Mouse (Mus musculus): Measurements from ENCODE around the gene Hist1h2af. TPM values are rescaled to one million over a fixed set of nuclear protein-coding genes. Genes with fewer than 3 reads are reported as not detected.
"Not testable (repeated sequence)": the region's sequence is repeated elsewhere in the genome, so short reads cannot be mapped to it uniquely, and the experiment has no call there.

Gene Hist1h2af
- polyA plus RNA-seq, 1 experiment from 2014 or later: 8.4 TPM

- Histone ChIP-seq H3K9me3 (ENCODE audit: control insufficient read depth, low read length) (no peaks in the 10 kb centered on the region), H3K27ac (ENCODE audit: low read depth, low read length) (peak overlapping the region; percentile 92; the same call in 1 of the 2 replicates), H3K27me3 (ENCODE audit: control insufficient read depth, insufficient read depth, low read length) (no peaks in the 10 kb centered on the region), H3K9ac (ENCODE audit: low read depth, low read length) (peak overlapping the region; percentile 86), H3K4me2 (replicated peaks; ENCODE audit: low read depth, low read length) (peak overlapping the region; percentile 36), H3K36me3 (ENCODE audit: control insufficient read depth, insufficient read depth, low read length) (no peaks in the 10 kb centered on the region), H3K4me3 (ENCODE audit: low read depth, low read length) (peak overlapping the region; percentile 63), H3K4me1 (replicated peaks; ENCODE audit: control insufficient read depth, insufficient read depth, low read length) (peaks cover 6% of the 10 kb centered on the region)
- WGBS: 34% methylated on average over 2 of the region's 2 CpGs
- DNase-seq (ENCODE audit: low spot score): peak; percentile 28
- ATAC-seq (ENCODE audit: low FRiP score): no peak
Observed at GRCm38 (mm10) chr13:23529480-23530165, 4.1 kb upstream of the Hist1h2af start.

- H3K27me3 ChIP-seq (ENCODE audit: control insufficient read depth, insufficient read depth, low read length): no peaks in the 10 kb centered on the region
- under 1% methylated on average over 20 of the region's 20 CpGs for WGBS
- H3K9me3 ChIP-seq (ENCODE audit: control insufficient read depth, low read length): no peaks in the 10 kb centered on the region
- H3K4me1 ChIP-seq (replicated peaks; ENCODE audit: control insufficient read depth, insufficient read depth, low read length): peaks cover 6% of the 10 kb centered on the region
- peak overlapping the region; percentile 36 for H3K4me2 ChIP-seq (replicated peaks; ENCODE audit: low read depth, low read length)
- no peaks in the 10 kb centered on the region for H3K36me3 ChIP-seq (ENCODE audit: control insufficient read depth, insufficient read depth, low read length)
- DNase-seq (ENCODE audit: low spot score): peak; percentile 72
- H3K9ac ChIP-seq (ENCODE audit: low read depth, low read length): peak overlapping the region; percentile 86
- no peak for ATAC-seq (ENCODE audit: low FRiP score)
- H3K4me3 ChIP-seq (ENCODE audit: low read depth, low read length): peak overlapping the region; percentile 63
- H3K27ac ChIP-seq (ENCODE audit: low read depth, low read length): peak overlapping the region; percentile 92
Observed at GRCm38 (mm10) chr13:23530181-23530900, 3.4 kb upstream of the Hist1h2af start.

- DNase-seq (ENCODE audit: low spot score) (peak; percentile 98), ATAC-seq (ENCODE audit: low FRiP score) (peak; percentile 76)
- Histone ChIP-seq H3K9me3 (ENCODE audit: control insufficient read depth, low read length) (no peaks in the 10 kb centered on the region), H3K4me3 (ENCODE audit: low read depth, low read length) (peak within 1 kb of the TSS; percentile 63), H3K27me3 (ENCODE audit: control insufficient read depth, insufficient read depth, low read length) (no peaks in the 10 kb centered on the region), H3K4me1 (replicated peaks; ENCODE audit: control insufficient read depth, insufficient read depth, low read length) (peaks cover 6% of the 10 kb centered on the region), H3K4me2 (replicated peaks; ENCODE audit: low read depth, low read length) (peak within 1 kb of the TSS; percentile 67), H3K36me3 (ENCODE audit: control insufficient read depth, insufficient read depth, low read length) (no peaks in the 10 kb centered on the region), H3K9ac (ENCODE audit: low read depth, low read length) (peak within 1 kb of the TSS; percentile 86), H3K27ac (ENCODE audit: low read depth, low read length) (peak within 1 kb of the TSS; percentile 92)
- under 1% methylated on average over 56 of the region's 70 CpGs for WGBS
Observed at GRCm38 (mm10) chr13:23530901-23531875, 2.5 kb upstream of the Hist1h2af start, which contains the start of gene Hist1h4h. Gene Hist1h4h (plus strand): TSS chr13:23531050.

GRCm38 (mm10) chr13:23532262-23533075 lies 1.2 kb upstream of the Hist1h2af start:
- H3K36me3 ChIP-seq (ENCODE audit: control insufficient read depth, insufficient read depth, low read length): no peaks in the 10 kb centered on the region
- H3K4me2 ChIP-seq (replicated peaks; ENCODE audit: low read depth, low read length): peak overlapping the region; percentile 67
- 26% methylated on average over 9 of the region's 9 CpGs for WGBS
- peak overlapping the region; percentile 92 for H3K27ac ChIP-seq (ENCODE audit: low read depth, low read length)
- H3K27me3 ChIP-seq (ENCODE audit: control insufficient read depth, insufficient read depth, low read length): no peaks in the 10 kb centered on the region
- ATAC-seq (ENCODE audit: low FRiP score) (no peak), DNase-seq (ENCODE audit: low spot score) (peak; percentile 50)
- peak overlapping the region; percentile 63 for H3K4me3 ChIP-seq (ENCODE audit: low read depth, low read length)
- H3K4me1 ChIP-seq (replicated peaks; ENCODE audit: control insufficient read depth, insufficient read depth, low read length): peaks cover 8% of the 10 kb centered on the region
- H3K9me3 ChIP-seq (ENCODE audit: control insufficient read depth, low read length): no peaks in the 10 kb centered on the region
- peak overlapping the region; percentile 60 for H3K9ac ChIP-seq (ENCODE audit: low read depth, low read length)

GRCm38 (mm10) chr13:23534368-23535131 lies 844 bp downstream of the Hist1h2af start:
- peak overlapping the region; percentile 43 for H3K4me3 ChIP-seq (ENCODE audit: low read depth, low read length)
- peak overlapping the region; percentile 81 for H3K27ac ChIP-seq (ENCODE audit: low read depth, low read length)
- H3K9me3 ChIP-seq (ENCODE audit: control insufficient read depth, low read length): no peaks in the 10 kb centered on the region
- H3K4me1 ChIP-seq (replicated peaks; ENCODE audit: control insufficient read depth, insufficient read depth, low read length): peaks cover 8% of the 10 kb centered on the region; the same call in 1 of the 2 replicates
- no peaks in the 10 kb centered on the region for H3K36me3 ChIP-seq (ENCODE audit: control insufficient read depth, insufficient read depth, low read length)
- no peaks in the 10 kb centered on the region for H3K27me3 ChIP-seq (ENCODE audit: control insufficient read depth, insufficient read depth, low read length)
- WGBS: under 1% methylated on average over 15 of the region's 15 CpGs
- DNase-seq (ENCODE audit: low spot score) (peak; percentile 63), ATAC-seq (ENCODE audit: low FRiP score) (peak; percentile 3; the same call in 1 of the 2 replicates)
- H3K4me2 ChIP-seq (replicated peaks; ENCODE audit: low read depth, low read length): peak overlapping the region; percentile 67
- peak overlapping the region; percentile 77 for H3K9ac ChIP-seq (ENCODE audit: low read depth, low read length)

GRCm38 (mm10) chr13:23535137-23536075 lies 1.7 kb downstream of the Hist1h2af start, which contains the start of gene Hist1h3g:
Gene Hist1h3g (plus strand): TSS chr13:23535422.
- not testable (repeated sequence) for H3K27me3 ChIP-seq (ENCODE audit: control insufficient read depth, insufficient read depth, low read length)

More at GRCm38 (mm10) chr13:23535137-23536075, 1.7 kb downstream of the Hist1h2af start, which contains the start of gene Hist1h3g:
- under 1% methylated on average over 51 of the region's 62 CpGs for WGBS
- not testable (repeated sequence) for H3K36me3 ChIP-seq (ENCODE audit: control insufficient read depth, insufficient read depth, low read length); H3K4me1 ChIP-seq (replicated peaks; ENCODE audit: control insufficient read depth, insufficient read depth, low read length); H3K9me3 ChIP-seq (ENCODE audit: control insufficient read depth, low read length)
- H3K4me2 ChIP-seq (replicated peaks; ENCODE audit: low read depth, low read length): peak within 1 kb of the TSS; percentile 67
- peak within 1 kb of the TSS; percentile 82 for H3K27ac ChIP-seq (ENCODE audit: low read depth, low read length)
- peak within 1 kb of the TSS; percentile 43 for H3K4me3 ChIP-seq (ENCODE audit: low read depth, low read length)
- H3K9ac ChIP-seq (ENCODE audit: low read depth, low read length): peak within 1 kb of the TSS; percentile 77
- ATAC-seq (ENCODE audit: low FRiP score) (peak; percentile 92), DNase-seq (ENCODE audit: low spot score) (peak; percentile 91)

Measured in hindbrain, embryonic 11.5 days (tissue).